Mouse (Mus musculus): ENCODE measurements at regions not wholly inside any gene's neighbourhood (a gene's known extent, or its start where the extent isn't known, plus 50 kb on each side); places are given as distances from the start of the nearest gene placed in this dataset.

GRCm38 (mm10) chr7:130028945-130029344, 437.3 kb downstream of the Wdr11 start:
- Histone ChIP-seq H3K9ac (ENCODE audit: low read depth, low read length) (no peak overlapping the region), H3K27me3 (ENCODE audit: control insufficient read depth, insufficient read depth, low read depth, low read length) (no peaks in the 10 kb centered on the region), H3K9me3 (replicated peaks; ENCODE audit: control insufficient read depth, low read length, poor library complexity, severe bottlenecking) (no peaks in the 10 kb centered on the region), H3K4me1 (ENCODE audit: control insufficient read depth, insufficient read depth, low read length) (no peaks in the 10 kb centered on the region), H3K4me3 (ENCODE audit: low read depth, low read length) (no peak overlapping the region), H3K27ac (ENCODE audit: low read length) (no peak overlapping the region), H3K36me3 (ENCODE audit: control insufficient read depth, insufficient read depth, low read length) (no peaks in the 10 kb centered on the region), H3K4me2 (ENCODE audit: low read length) (no peak overlapping the region)
- ATAC-seq: no peak

- Histone ChIP-seq H3K9me3 (replicated peaks; ENCODE audit: control insufficient read depth, low read length, poor library complexity, severe bottlenecking) (no peaks in the 10 kb centered on the region), H3K4me1 (ENCODE audit: control insufficient read depth, insufficient read depth, low read length) (no peaks in the 10 kb centered on the region), H3K9ac (ENCODE audit: low read depth, low read length) (no peak overlapping the region), H3K27me3 (ENCODE audit: control insufficient read depth, insufficient read depth, low read depth, low read length) (no peaks in the 10 kb centered on the region), H3K4me2 (ENCODE audit: low read length) (no peak overlapping the region), H3K27ac (ENCODE audit: low read length) (no peak overlapping the region), H3K4me3 (ENCODE audit: low read depth, low read length) (no peak overlapping the region), H3K36me3 (ENCODE audit: control insufficient read depth, insufficient read depth, low read length) (no peaks in the 10 kb centered on the region)
- 93% methylated on average over 4 of the region's 4 CpGs for WGBS
- no peak for ATAC-seq
These were observed 439.0 kb downstream of the Wdr11 start for GRCm38 (mm10) chr7:130030711-130031110.

GRCm38 (mm10) chr7:130036235-130036634, 444.6 kb downstream of the Wdr11 start:
- Histone ChIP-seq H3K4me3 (ENCODE audit: low read depth, low read length) (no peak overlapping the region), H3K27me3 (ENCODE audit: control insufficient read depth, insufficient read depth, low read depth, low read length) (no peaks in the 10 kb centered on the region), H3K36me3 (ENCODE audit: control insufficient read depth, insufficient read depth, low read length) (no peaks in the 10 kb centered on the region), H3K9me3 (replicated peaks; ENCODE audit: control insufficient read depth, low read length, poor library complexity, severe bottlenecking) (no peaks in the 10 kb centered on the region), H3K9ac (ENCODE audit: low read depth, low read length) (no peak overlapping the region), H3K4me2 (ENCODE audit: low read length) (no peak overlapping the region), H3K27ac (ENCODE audit: low read length) (no peak overlapping the region), H3K4me1 (ENCODE audit: control insufficient read depth, insufficient read depth, low read length) (no peaks in the 10 kb centered on the region)
- 20% methylated on average over 5 of the region's 5 CpGs for WGBS
- no peak for ATAC-seq

GRCm38 (mm10) chr7:130036845-130037572, 445.3 kb downstream of the Wdr11 start:
- Histone ChIP-seq H3K4me1 (ENCODE audit: control insufficient read depth, insufficient read depth, low read length) (no peaks in the 10 kb centered on the region), H3K4me2 (ENCODE audit: low read length) (no peak overlapping the region), H3K27ac (ENCODE audit: low read length) (no peak overlapping the region), H3K9ac (ENCODE audit: low read depth, low read length) (no peak overlapping the region), H3K9me3 (replicated peaks; ENCODE audit: control insufficient read depth, low read length, poor library complexity, severe bottlenecking) (no peaks in the 10 kb centered on the region), H3K4me3 (ENCODE audit: low read depth, low read length) (no peak overlapping the region), H3K36me3 (ENCODE audit: control insufficient read depth, insufficient read depth, low read length) (no peaks in the 10 kb centered on the region), H3K27me3 (ENCODE audit: control insufficient read depth, insufficient read depth, low read depth, low read length) (no peaks in the 10 kb centered on the region)
- ATAC-seq: no peak
- WGBS: 70% methylated on average over 8 of the region's 8 CpGs

GRCm38 (mm10) chr7:130037573-130037925, 445.9 kb downstream of the Wdr11 start:
- no peak overlapping the region for H3K9ac ChIP-seq (ENCODE audit: low read depth, low read length)
- H3K27ac ChIP-seq (ENCODE audit: low read length): no peak overlapping the region
- no peak overlapping the region for H3K4me2 ChIP-seq (ENCODE audit: low read length)
- no peak for ATAC-seq
- H3K4me1 ChIP-seq (ENCODE audit: control insufficient read depth, insufficient read depth, low read length): no peaks in the 10 kb centered on the region
- no peaks in the 10 kb centered on the region for H3K36me3 ChIP-seq (ENCODE audit: control insufficient read depth, insufficient read depth, low read length)
- no peaks in the 10 kb centered on the region for H3K27me3 ChIP-seq (ENCODE audit: control insufficient read depth, insufficient read depth, low read depth, low read length)
- no peaks in the 10 kb centered on the region for H3K9me3 ChIP-seq (replicated peaks; ENCODE audit: control insufficient read depth, low read length, poor library complexity, severe bottlenecking)
- H3K4me3 ChIP-seq (ENCODE audit: low read depth, low read length): no peak overlapping the region
- WGBS: 66% methylated on average over 4 of the region's 4 CpGs

- Histone ChIP-seq H3K36me3 (ENCODE audit: control insufficient read depth, insufficient read depth, low read length) (no peaks in the 10 kb centered on the region), H3K9ac (ENCODE audit: low read depth, low read length) (no peak overlapping the region), H3K27me3 (ENCODE audit: control insufficient read depth, insufficient read depth, low read depth, low read length) (no peaks in the 10 kb centered on the region), H3K4me1 (ENCODE audit: control insufficient read depth, insufficient read depth, low read length) (no peaks in the 10 kb centered on the region), H3K9me3 (replicated peaks; ENCODE audit: control insufficient read depth, low read length, poor library complexity, severe bottlenecking) (no peaks in the 10 kb centered on the region), H3K4me3 (ENCODE audit: low read depth, low read length) (no peak overlapping the region), H3K27ac (ENCODE audit: low read length) (no peak overlapping the region), H3K4me2 (ENCODE audit: low read length) (no peak overlapping the region)
- WGBS: 83% methylated on average over 8 of the region's 8 CpGs
- no peak for ATAC-seq
These were observed 448.9 kb downstream of the Wdr11 start for GRCm38 (mm10) chr7:130040596-130040995.

- ATAC-seq: no peak
- Histone ChIP-seq H3K9ac (ENCODE audit: low read depth, low read length) (no peak overlapping the region), H3K4me3 (ENCODE audit: low read depth, low read length) (no peak overlapping the region), H3K4me1 (ENCODE audit: control insufficient read depth, insufficient read depth, low read length) (no peaks in the 10 kb centered on the region), H3K27me3 (ENCODE audit: control insufficient read depth, insufficient read depth, low read depth, low read length) (no peaks in the 10 kb centered on the region), H3K27ac (ENCODE audit: low read length) (no peak overlapping the region), H3K4me2 (ENCODE audit: low read length) (no peak overlapping the region), H3K36me3 (ENCODE audit: control insufficient read depth, insufficient read depth, low read length) (no peaks in the 10 kb centered on the region), H3K9me3 (replicated peaks; ENCODE audit: control insufficient read depth, low read length, poor library complexity, severe bottlenecking) (no peaks in the 10 kb centered on the region)
- WGBS: 82% methylated on average over 11 of the region's 11 CpGs
These were observed 449.8 kb downstream of the Wdr11 start for GRCm38 (mm10) chr7:130041402-130041965.

- no peak overlapping the region for H3K4me2 ChIP-seq (ENCODE audit: low read length)
- no peak overlapping the region for H3K27ac ChIP-seq (ENCODE audit: low read length)
- no peak overlapping the region for H3K9ac ChIP-seq (ENCODE audit: low read depth, low read length)
- H3K36me3 ChIP-seq (ENCODE audit: control insufficient read depth, insufficient read depth, low read length): no peaks in the 10 kb centered on the region
- no peak for ATAC-seq
- H3K4me3 ChIP-seq (ENCODE audit: low read depth, low read length): no peak overlapping the region
- no peaks in the 10 kb centered on the region for H3K4me1 ChIP-seq (ENCODE audit: control insufficient read depth, insufficient read depth, low read length)
- no peaks in the 10 kb centered on the region for H3K27me3 ChIP-seq (ENCODE audit: control insufficient read depth, insufficient read depth, low read depth, low read length)
- WGBS: 54% methylated on average over 5 of the region's 5 CpGs
- no peaks in the 10 kb centered on the region for H3K9me3 ChIP-seq (replicated peaks; ENCODE audit: control insufficient read depth, low read length, poor library complexity, severe bottlenecking)
These were observed 450.7 kb downstream of the Wdr11 start for GRCm38 (mm10) chr7:130042296-130042910.

GRCm38 (mm10) chr7:130043397-130044234, 452.0 kb downstream of the Wdr11 start:
- Histone ChIP-seq H3K27ac (ENCODE audit: low read length) (no peak overlapping the region), H3K4me3 (ENCODE audit: low read depth, low read length) (no peak overlapping the region), H3K4me1 (ENCODE audit: control insufficient read depth, insufficient read depth, low read length) (no peaks in the 10 kb centered on the region), H3K9me3 (replicated peaks; ENCODE audit: control insufficient read depth, low read length, poor library complexity, severe bottlenecking) (no peaks in the 10 kb centered on the region), H3K4me2 (ENCODE audit: low read length) (no peak overlapping the region), H3K27me3 (ENCODE audit: control insufficient read depth, insufficient read depth, low read depth, low read length) (no peaks in the 10 kb centered on the region), H3K36me3 (ENCODE audit: control insufficient read depth, insufficient read depth, low read length) (no peaks in the 10 kb centered on the region), H3K9ac (ENCODE audit: low read depth, low read length) (no peak overlapping the region)
- 53% methylated on average over 21 of the region's 21 CpGs for WGBS
- ATAC-seq: no peak

All from midbrain, embryonic 16.5 days (tissue).